Mouse (Mus musculus) thymus, postnatal 36 days (tissue): ENCODE measurements around the gene Gbf1.

ENCODE experiments used
- DNase-seq, 2 experiments: peaks; one replicate each; pipeline ENCODE4 v3.0.0; 2022; ENCODE audit warnings: mixed read lengths in 2 of 2

The Gbf1 gene

DNA sequence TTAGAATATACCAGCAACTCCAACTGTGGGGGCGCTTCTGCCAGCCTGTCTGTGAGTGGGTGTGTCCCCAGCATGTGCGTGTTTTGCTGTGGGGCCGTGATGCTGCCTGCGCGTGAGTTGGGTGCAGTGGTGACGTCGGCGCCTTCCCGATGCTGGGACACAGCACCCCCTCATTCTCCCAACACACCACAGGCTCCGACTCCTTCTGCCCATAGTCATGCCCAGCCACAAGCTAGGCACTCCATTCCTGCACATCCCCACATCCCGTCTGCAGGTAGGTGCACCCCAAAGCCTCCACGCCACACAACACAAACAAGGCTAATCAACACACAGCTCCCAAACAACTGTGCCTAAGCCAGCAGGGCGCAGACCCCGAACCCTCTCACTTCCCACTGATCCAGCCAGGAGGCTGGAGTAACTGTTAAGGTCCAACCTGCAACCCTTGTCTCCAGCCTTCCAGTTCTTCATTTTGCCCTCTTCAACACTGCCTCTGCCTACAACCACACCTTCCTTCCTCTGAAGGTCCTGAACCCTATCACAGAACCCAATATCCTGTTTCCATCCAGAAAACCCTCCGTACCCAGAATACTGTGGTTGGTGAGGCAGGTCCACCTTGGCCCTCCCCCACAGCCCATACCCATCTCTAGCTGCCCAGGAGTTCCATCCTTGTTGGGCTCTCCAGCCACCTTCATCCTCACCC lies 164.7 kb downstream of the Gbf1 start:
- DNase-seq, result peak in 1 of 2 experiments; percentile 1

DNA sequence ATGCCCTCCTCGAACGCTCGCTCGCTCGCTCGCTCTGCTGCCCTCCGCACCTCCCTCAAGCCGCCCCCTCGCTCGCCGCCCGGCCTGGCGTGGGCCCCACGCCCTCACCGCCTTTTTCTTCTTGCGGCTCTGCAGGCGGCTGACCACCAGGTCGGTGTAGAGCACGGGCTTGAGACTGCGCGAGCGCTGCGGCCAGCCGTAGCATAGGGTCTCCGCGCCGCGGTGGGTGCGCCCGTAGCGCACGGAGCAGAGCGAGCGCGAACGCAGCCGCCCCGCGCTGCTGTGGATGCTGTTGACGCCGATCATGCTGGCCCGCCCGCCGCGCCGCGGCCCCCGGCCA lies 165.2 kb downstream of the Gbf1 start:
- DNase-seq, result peak in 1 of 2 experiments; percentile 1

DNA sequence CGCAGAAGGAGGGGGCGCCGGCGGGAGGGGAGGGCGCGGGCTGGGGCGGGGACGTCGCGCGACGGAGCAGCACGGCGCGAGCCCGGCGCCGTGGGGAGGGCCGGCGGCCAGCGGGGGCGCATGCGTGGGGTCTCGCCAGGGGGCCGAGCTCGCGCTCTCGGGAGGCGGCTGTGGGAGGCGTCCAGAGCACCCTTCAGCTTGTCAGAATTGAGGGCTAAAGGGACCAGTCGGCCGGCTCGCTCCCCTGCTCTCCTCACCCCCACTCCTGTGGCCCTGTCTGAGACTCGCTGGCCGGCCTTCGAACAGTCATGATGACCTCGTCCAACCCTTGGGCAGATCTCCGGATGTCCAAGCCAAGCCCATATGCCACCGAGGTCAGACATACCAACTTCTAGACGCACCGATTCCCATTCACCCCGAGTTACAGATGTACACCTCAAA lies 165.7 kb downstream of the Gbf1 start:
- peak in 1 of 2 experiments; percentile 2 for DNase-seq

DNA sequence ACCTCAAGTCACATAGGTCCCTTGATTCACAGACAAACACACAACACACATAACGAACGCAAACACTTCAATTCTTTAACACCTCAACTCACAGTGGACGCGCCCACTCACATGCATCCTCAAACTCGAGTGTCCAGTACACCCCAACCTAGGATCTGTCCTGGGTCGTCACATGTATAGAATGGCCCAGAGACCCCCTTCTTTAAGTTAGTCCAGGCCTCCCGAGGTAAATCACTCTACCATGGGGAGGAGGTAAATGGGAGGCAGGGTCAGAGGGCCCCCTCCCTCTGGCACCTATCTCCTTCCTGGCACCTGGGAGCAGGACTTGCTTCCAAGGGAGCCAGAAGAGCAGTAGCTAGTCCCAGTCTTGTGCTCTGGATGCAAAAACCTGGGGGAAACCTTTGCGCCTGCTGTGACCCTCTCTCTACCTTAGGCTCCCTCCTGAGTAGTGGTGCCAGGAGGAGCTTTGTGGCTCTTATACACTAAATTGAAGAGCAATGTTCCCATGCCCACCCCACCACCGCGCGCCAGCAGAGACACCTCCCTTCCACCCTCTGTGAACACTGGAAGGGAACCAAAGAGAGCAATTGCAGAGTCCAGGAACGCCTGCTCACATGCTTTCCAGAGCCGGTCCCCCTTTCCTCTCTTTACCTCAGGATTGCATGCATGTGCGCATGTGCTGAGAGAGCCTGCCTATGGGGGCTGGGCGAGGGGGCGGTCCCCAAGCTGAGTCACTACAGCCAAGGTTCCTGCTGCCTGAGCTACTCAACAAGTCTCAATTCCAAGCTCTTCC lies 166.5 kb downstream of the Gbf1 start:
- peak in 1 of 2 experiments; percentile 9 for DNase-seq

- no peak for DNase-seq
Observed at GRCm38 (mm10) chr19:46320076-46320785, 167.9 kb downstream of the Gbf1 start.

DNA sequence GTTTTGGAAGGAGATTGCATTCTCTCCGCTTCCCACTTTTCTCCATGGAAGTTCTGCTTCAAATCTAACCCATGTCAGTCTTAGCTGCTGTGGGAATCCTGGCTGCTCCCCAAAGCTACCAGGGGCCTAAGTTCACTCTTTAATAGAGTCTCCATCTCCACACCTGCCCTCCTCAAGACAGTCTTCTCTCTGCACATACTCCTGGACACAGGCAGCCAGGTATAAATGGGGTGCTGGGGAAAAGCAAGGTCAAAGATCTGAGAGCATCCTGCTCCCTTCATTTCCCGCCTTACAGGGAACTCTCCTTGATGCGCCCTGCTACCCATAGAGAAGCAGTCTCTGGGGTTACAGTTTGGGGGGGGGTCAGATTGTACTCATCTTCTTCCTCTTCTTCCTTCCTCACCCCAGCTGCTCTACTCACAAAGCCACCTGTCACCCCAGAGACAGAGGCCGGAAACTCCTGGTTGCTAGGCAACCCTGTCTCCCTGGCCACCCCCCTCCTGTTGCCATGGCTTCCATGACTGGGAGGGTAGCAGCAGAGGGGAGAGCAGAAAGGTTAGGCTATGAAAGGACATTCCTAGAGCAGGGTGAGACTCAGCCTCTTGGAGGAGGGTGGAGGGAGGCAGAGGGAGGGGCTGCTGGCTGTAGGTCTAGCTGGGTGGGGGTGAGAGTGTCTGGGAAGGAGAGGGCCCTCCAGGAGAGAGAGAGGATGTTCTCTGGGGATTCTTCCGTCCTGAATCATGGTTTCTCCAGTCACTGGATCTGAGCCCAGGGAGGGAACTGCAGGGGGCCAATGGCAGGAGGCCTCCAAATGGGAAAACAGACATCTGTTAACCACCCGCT lies 169.0 kb downstream of the Gbf1 start:
- DNase-seq, result peak; percentile 47 to 77

GRCm38 (mm10) chr19:46322144-46322995 lies 170.1 kb downstream of the Gbf1 start:
- DNase-seq, result no peak

DNA sequence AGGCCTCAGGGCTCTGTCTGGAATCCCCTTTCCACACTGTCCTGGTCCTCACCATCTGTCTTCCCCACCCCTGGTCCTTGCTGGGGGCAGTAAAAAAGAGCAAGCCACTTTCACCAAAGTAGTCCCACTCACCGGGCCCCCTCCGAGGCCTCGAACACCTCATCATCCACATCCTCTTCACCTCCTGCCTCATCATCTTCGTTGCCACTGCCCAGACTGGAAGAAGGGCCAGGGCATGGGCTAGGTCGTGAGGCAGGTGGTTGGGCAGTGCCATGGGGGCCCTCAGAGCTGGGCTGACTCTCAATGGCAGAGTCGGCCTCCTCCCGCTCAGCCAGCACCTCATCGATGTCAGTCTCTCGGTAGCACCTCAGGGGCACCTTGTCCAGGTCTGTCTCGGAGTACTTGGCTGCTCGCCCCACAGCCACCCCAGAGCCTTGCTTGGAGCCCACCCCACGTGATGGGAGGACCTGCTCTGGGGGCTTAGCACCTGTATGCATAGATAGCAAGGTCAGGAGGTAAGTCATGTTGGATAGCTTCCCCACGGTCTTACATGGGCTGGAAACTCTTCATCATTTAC lies 170.8 kb downstream of the Gbf1 start:
- no peak for DNase-seq

- no peak for DNase-seq
Observed at GRCm38 (mm10) chr19:46323716-46324115, 171.4 kb downstream of the Gbf1 start.

- no peak for DNase-seq
Observed at GRCm38 (mm10) chr19:46324366-46324765, 172.1 kb downstream of the Gbf1 start.

- no peak for DNase-seq
Observed at GRCm38 (mm10) chr19:46324918-46325317, 172.6 kb downstream of the Gbf1 start.

DNA sequence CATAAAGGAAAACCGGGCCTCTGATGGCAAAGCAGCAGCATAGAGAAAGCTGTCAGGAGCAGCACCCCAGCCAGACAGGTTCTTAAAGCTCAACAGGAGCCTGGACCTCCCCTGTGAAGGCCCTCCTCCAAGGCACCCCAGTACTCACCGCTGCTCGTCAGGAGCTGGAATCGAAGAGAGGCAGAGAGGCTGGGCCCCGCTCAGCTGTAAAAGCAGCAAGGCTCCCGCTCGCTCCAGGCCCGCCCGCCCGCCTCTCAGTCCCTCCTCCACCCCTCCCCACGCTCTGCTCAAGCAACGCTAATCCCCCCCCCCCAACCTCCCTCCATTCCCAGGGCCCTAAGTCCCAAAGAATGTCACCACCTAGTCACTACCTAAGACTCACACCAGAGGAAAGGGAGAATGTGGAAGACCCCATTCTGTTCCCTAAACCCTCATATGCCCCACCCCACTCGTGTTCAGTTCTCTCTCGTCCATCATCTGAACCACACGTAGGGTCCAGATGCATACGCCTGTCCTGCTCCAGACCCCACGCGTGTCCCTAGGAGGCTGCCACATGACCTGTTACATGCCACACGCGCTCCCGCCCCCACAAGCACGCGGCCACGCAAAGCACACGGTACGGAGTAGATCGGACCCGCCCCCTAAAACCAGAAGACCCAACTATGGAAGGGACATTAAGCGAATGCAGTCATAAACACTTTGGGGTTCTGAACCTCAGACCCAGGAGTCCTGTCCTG lies 173.9 kb downstream of the Gbf1 start:
- DNase-seq, result no peak

GRCm38 (mm10) chr19:46326756-46327305 lies 174.5 kb downstream of the Gbf1 start, which contains the start of gene Psd:
Psd (minus strand) TSS chr19:46327156.
- DNase-seq, result peak in 1 of 2 experiments; percentile 40

DNA sequence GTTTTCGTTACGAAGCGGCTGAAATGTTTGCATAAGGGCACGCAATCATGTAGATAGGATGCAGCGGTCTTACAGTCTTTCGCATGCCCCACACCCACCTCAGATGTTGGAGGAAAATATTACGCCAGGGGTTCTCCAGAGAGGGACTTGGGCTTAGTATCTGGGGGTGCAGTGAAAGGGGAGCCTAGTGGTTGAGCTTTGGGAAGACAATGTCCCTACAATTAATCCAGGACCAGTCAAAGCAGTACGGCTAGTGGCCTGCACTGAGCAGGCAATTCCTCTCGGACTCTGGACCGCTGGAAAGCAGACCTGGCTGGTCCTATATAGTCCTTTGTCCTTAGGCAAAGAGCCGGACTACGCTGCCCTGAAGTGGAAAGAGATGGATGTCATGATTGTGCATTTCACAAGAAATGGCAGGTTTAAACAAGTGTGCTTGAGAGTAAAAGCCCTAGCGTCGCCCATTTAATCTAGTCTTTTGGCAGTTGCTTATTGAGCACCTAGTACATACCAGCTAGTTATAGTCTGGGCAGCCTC lies 175.3 kb downstream of the Gbf1 start:
- no peak for DNase-seq

DNA sequence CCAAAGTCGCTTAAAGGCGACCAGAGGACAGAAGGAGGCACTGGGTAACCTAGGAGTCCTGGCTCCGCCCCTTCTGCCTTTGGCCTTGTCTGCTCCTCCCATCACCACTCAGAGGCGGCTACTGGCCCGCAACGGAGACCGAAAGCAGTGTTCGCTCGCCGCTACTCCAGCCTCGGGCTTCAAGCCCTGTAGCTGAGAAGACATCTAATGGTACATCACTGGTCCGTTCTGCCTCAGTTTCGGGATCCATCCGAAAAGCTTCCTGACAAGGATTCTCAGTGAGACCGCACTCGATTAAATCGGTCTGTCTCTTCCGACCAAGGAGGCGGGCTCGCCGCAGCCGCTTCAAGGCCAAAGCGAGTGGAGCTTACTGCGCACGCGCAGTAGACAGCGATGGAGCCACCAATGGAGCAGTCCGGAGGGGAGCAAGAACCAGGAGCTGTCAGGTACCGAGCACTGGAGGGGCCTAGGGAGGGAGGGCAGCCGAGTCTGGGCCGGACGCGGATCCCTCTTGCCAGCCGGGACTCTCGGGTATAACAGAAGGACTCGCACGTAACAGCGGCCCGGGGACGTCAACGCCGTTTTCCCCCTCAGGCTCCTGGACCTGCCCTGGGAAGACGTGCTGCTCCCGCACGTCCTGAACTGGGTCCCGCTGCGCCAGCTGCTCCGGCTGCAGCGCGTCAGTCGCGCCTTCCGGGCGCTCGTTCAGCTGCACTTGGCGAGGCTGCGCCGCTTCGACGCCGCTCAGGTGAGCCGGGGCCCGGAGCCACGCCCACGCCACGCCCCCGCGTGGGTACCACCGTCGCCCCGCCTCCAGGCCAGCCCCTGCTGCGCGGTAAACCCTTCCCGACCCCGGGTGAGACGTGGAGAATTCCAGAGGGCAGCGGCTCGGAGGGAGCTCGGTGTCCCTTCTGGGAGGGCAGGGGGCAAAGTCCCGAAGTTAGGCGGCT lies 176.0 kb downstream of the Gbf1 start, which contains the start of gene Fbxl15:
Gene Fbxl15, plus strand, starts transcription at position 104 of the 950 bp plus-strand sequence.
- peak; percentile 85 to 88 for DNase-seq

DNA sequence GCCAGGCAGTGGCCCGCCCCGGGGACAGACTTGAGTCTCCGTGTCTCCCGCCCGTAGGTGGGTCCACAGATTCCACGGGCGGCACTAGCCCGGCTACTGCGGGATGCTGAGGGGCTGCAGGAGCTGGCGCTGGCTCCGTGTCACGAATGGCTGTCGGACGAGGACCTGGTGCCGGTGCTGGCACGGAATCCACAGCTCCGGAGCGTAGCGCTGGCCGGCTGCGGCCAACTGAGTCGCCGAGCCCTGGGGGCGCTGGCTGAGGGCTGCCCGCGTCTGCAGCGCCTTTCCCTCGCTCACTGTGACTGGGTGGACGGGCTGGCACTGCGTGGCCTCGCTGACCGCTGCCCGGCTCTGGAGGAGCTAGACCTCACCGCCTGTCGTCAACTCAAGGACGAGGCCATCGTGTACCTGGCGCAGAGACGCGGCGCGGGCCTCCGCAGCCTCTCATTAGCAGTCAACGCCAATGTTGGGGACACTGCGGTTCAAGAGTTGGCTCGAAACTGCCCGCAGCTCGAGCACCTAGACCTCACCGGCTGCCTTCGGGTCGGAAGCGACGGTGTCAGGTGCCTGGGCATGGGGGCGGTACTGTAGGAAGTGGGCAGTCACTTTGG lies 176.8 kb downstream of the Gbf1 start:
- no peak for DNase-seq

DNA sequence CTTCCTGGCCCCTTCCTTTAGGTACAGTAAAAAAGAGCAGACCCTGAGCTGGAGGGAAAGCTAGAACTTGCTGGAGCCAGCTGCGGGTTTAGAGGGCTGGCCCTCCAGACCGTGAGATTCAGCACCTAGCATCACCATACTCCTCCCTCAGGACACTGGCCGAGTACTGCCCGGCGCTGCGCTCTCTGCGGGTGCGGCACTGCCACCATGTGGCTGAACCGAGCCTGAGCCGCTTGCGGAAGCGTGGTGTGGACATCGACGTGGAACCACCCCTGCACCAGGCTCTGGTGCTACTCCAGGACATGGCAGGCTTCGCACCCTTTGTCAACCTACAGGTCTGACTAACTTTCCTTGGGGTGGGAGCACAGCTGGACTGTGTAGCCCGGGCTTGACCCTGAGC lies 177.6 kb downstream of the Gbf1 start:
- peak; percentile 52 to 54 for DNase-seq

DNA sequence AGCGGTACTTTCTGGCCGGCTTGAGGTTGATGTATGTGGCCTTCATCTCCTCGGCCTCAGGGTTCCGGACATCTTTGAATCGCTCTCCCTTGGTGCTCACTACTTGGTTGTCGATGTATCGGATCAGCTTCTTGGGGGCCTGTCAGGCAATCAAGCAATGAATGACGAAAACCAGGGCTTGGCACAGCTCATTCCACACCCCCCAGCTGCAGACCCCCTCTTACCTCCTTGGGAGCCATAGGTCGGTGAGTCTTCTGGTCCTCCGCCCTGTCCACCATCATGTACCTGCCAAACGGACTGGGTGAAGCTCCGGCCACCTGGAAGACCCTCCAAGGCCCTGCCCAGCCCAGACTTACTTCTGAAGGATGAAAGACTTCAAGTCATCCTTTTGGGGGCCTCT lies 178.4 kb downstream of the Gbf1 start:
- no peak for DNase-seq
